Mouse (Mus musculus): ENCODE measurements around the gene Ndc1. TPM values are rescaled to one million over a fixed set of nuclear protein-coding genes. Genes with fewer than 3 reads are reported as not detected.

The Ndc1 gene
- polyA plus RNA-seq, 1 experiment from 2014 or later, result 57.5 TPM

GRCm38 (mm10) chr4:107426631-107427030 is 59.0 kb downstream of the Ndc1 start:
- no peak for TF ChIP-seq CTCF (IDR thresholded peaks at IDR 0.05; ENCODE audit: low read depth)
- Histone ChIP-seq H3K27me3 (ENCODE audit: insufficient read depth, low read length) (no peaks in the 10 kb centered on the region), H3K36me3 (ENCODE audit: insufficient read depth) (no peaks in the 10 kb centered on the region), H3K9me3 (ENCODE audit: low read depth, low read length) (no peaks in the 10 kb centered on the region), H3K27ac (ENCODE audit: low read depth) (no peak overlapping the region), H3K4me2 (no peak overlapping the region), H3K4me3 (ENCODE audit: low read depth, low read length) (no peak overlapping the region), H3K4me1 (ENCODE audit: insufficient read depth) (no peaks in the 10 kb centered on the region), H3K9ac (no peak overlapping the region)
- 70% methylated on average over 9 of the region's 9 CpGs for WGBS
- no peak for ATAC-seq (ENCODE audit: insufficient read depth)
- no peak for DNase-seq

- Histone ChIP-seq H3K4me3 (ENCODE audit: low read depth, low read length) (no peak overlapping the region), H3K36me3 (ENCODE audit: insufficient read depth) (no peaks in the 10 kb centered on the region), H3K9me3 (ENCODE audit: low read depth, low read length) (no peaks in the 10 kb centered on the region), H3K27ac (ENCODE audit: low read depth) (no peak overlapping the region), H3K9ac (no peak overlapping the region), H3K4me2 (no peak overlapping the region), H3K4me1 (ENCODE audit: insufficient read depth) (no peaks in the 10 kb centered on the region), H3K27me3 (ENCODE audit: insufficient read depth, low read length) (peaks cover 52% of the 10 kb centered on the region)
- TF ChIP-seq CTCF (IDR thresholded peaks at IDR 0.05; ENCODE audit: low read depth), result no peak
- WGBS, result 83% methylated on average over 5 of the region's 5 CpGs
- DNase-seq (no peak), ATAC-seq (ENCODE audit: insufficient read depth) (no peak)
Observed at GRCm38 (mm10) chr4:107432717-107433116, 65.1 kb downstream of the Ndc1 start.

- no peak overlapping the region for H3K27ac ChIP-seq (ENCODE audit: low read depth)
- H3K4me1 ChIP-seq (ENCODE audit: insufficient read depth), result no peaks in the 10 kb centered on the region
- H3K4me2 ChIP-seq, result peak overlapping the region; percentile 96
- H3K4me3 ChIP-seq (ENCODE audit: low read depth, low read length), result peak overlapping the region; percentile 59
- H3K27me3 ChIP-seq (ENCODE audit: insufficient read depth, low read length), result peaks cover 57% of the 10 kb centered on the region
- no peaks in the 10 kb centered on the region for H3K9me3 ChIP-seq (ENCODE audit: low read depth, low read length)
- H3K36me3 ChIP-seq (ENCODE audit: insufficient read depth), result no peaks in the 10 kb centered on the region
- peak overlapping the region; percentile 54 for H3K9ac ChIP-seq
- 8% methylated on average over 15 of the region's 15 CpGs for WGBS
- no peak for TF ChIP-seq CTCF (IDR thresholded peaks at IDR 0.05; ENCODE audit: low read depth)
- ATAC-seq (ENCODE audit: insufficient read depth), result no peak
- no peak for DNase-seq
Observed at GRCm38 (mm10) chr4:107433998-107434355, 66.4 kb downstream of the Ndc1 start.

- Histone ChIP-seq H3K9me3 (ENCODE audit: low read depth, low read length) (no peaks in the 10 kb centered on the region), H3K27ac (ENCODE audit: low read depth) (no peak within 1 kb of the TSS), H3K4me3 (ENCODE audit: low read depth, low read length) (peak within 1 kb of the TSS; percentile 59), H3K4me1 (ENCODE audit: insufficient read depth) (no peaks in the 10 kb centered on the region), H3K4me2 (peak within 1 kb of the TSS; percentile 96), H3K36me3 (ENCODE audit: insufficient read depth) (no peaks in the 10 kb centered on the region), H3K9ac (peak within 1 kb of the TSS; percentile 54), H3K27me3 (ENCODE audit: insufficient read depth, low read length) (peaks cover 63% of the 10 kb centered on the region)
- peak; percentile 96 for ATAC-seq (ENCODE audit: insufficient read depth)
- DNase-seq, result peak; percentile 90
- WGBS, result under 1% methylated on average over 112 of the region's 112 CpGs
- TF ChIP-seq CTCF (IDR thresholded peaks at IDR 0.05; ENCODE audit: low read depth), result no peak
Observed at GRCm38 (mm10) chr4:107434356-107435237, 67.0 kb downstream of the Ndc1 start, which contains the start of gene Glis1. Gene Glis1 (plus strand): TSS chr4:107434591.

- peak overlapping the region; percentile 54; the same call in 1 of the 2 replicates for H3K9ac ChIP-seq
- WGBS, result 2% methylated on average over 47 of the region's 47 CpGs
Observed at GRCm38 (mm10) chr4:107435238-107435946, 67.8 kb downstream of the Ndc1 start.

GRCm38 (mm10) chr4:107436476-107436875 is 68.9 kb downstream of the Ndc1 start:
- no peak overlapping the region for H3K4me3 ChIP-seq (ENCODE audit: low read depth, low read length)
- no peaks in the 10 kb centered on the region for H3K36me3 ChIP-seq (ENCODE audit: insufficient read depth)
- 85% methylated on average over 7 of the region's 7 CpGs for WGBS
- no peak overlapping the region for H3K27ac ChIP-seq (ENCODE audit: low read depth)
- DNase-seq (no peak), ATAC-seq (ENCODE audit: insufficient read depth) (no peak)
- H3K4me2 ChIP-seq, result no peak overlapping the region
- no peak for TF ChIP-seq CTCF (IDR thresholded peaks at IDR 0.05; ENCODE audit: low read depth)
- no peak overlapping the region for H3K9ac ChIP-seq
- H3K27me3 ChIP-seq (ENCODE audit: insufficient read depth, low read length), result peaks cover 78% of the 10 kb centered on the region
- H3K9me3 ChIP-seq (ENCODE audit: low read depth, low read length), result no peaks in the 10 kb centered on the region
- H3K4me1 ChIP-seq (ENCODE audit: insufficient read depth), result no peaks in the 10 kb centered on the region

More at GRCm38 (mm10) chr4:107435238-107435946, 67.8 kb downstream of the Ndc1 start:
- H3K27ac ChIP-seq (ENCODE audit: low read depth), result no peak overlapping the region
- peak overlapping the region; percentile 59 for H3K4me3 ChIP-seq (ENCODE audit: low read depth, low read length)
- DNase-seq (no peak), ATAC-seq (ENCODE audit: insufficient read depth) (no peak; the same call in 1 of the 2 replicates)
- H3K27me3 ChIP-seq (ENCODE audit: insufficient read depth, low read length), result peaks cover 67% of the 10 kb centered on the region
- H3K4me1 ChIP-seq (ENCODE audit: insufficient read depth), result no peaks in the 10 kb centered on the region
- TF ChIP-seq CTCF (IDR thresholded peaks at IDR 0.05; ENCODE audit: low read depth), result 0 out of 2 replicates have a peak, but pooled peaks have one; percentile 13
- no peaks in the 10 kb centered on the region for H3K9me3 ChIP-seq (ENCODE audit: low read depth, low read length)
- peak overlapping the region; percentile 96 for H3K4me2 ChIP-seq
- no peaks in the 10 kb centered on the region for H3K36me3 ChIP-seq (ENCODE audit: insufficient read depth)

GRCm38 (mm10) chr4:107438741-107439140 is 71.2 kb downstream of the Ndc1 start:
- H3K4me2 ChIP-seq, result no peak overlapping the region
- 85% methylated on average over 8 of the region's 8 CpGs for WGBS
- H3K9me3 ChIP-seq (ENCODE audit: low read depth, low read length), result no peaks in the 10 kb centered on the region
- no peak for DNase-seq
- H3K36me3 ChIP-seq (ENCODE audit: insufficient read depth), result no peaks in the 10 kb centered on the region
- H3K27ac ChIP-seq (ENCODE audit: low read depth), result no peak overlapping the region
- ATAC-seq (ENCODE audit: insufficient read depth), result no peak
- H3K4me1 ChIP-seq (ENCODE audit: insufficient read depth), result no peaks in the 10 kb centered on the region
- H3K9ac ChIP-seq, result no peak overlapping the region
- peaks cover 69% of the 10 kb centered on the region for H3K27me3 ChIP-seq (ENCODE audit: insufficient read depth, low read length)
- TF ChIP-seq CTCF (IDR thresholded peaks at IDR 0.05; ENCODE audit: low read depth), result no peak
- no peak overlapping the region for H3K4me3 ChIP-seq (ENCODE audit: low read depth, low read length)
